Mouse (Mus musculus): ENCODE results near the gene Emilin3. TPM values are rescaled to one million over a fixed set of nuclear protein-coding genes. Genes with fewer than 3 reads are reported as not detected.

Emilin3 gene
- total RNA-seq, 2 experiments from 2014 or later = 15.4 to 17.5 TPM

DNA sequence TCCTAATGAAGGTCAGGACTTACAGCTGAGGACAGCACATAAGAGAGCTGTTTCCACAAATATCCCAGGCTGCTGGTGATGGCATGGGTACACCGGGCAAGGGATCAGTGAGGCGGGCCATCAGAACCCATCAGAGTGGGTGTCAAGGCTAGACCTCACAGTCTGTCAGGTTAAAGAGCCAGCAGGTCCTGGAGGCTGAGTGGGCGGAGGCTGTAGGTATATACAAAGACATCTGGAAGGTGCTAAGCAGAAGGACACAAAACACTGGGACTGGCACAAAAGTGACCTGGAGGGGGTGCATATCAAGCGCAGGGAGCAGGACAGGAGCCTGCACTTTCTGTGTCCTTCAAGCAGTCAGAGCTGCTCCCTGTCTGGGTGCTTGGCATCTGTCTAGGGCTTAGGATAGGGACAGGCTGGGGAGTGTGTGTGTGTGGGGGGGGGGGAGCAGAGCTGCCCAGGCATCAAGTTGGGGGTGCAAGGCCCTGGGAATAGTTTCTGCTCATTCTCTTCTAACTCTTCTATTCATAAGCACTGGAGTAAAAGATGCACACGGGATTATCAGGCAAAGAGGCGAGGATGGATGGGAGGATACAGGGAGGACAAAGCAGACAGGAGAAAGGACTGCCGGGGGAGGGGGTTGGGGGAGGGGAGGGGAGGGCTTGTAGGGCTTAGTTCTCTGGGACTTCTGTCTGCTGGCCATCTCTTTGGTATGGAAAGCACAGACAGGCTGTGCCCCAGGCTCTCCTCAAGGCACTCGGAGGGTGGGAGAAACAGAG is 6.2 kb upstream of the Emilin3 start:
- DNase-seq (ENCODE audit: low spot score in 2 of 2) = no peak

DNA sequence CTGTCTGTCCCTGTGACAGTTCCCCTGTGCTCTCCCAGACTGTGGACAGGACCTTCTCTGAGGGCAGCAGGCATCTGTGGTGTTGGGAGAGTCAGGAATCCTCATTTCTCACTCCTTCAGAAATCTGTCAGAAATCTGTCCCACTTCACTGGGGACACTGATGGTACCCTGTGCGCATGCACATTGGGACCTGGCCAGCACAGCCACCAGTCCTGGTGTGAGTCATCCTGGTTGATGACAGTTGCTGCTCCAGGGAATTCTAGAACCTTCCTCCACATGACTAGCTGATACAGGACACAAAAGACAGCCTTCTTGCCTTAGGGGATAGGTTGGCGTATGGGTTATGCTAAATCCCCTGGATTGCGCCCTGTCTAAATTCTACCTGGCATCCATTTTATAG is 5.2 kb upstream of the Emilin3 start:
- DNase-seq (ENCODE audit: low spot score in 2 of 2) = no peak

DNA sequence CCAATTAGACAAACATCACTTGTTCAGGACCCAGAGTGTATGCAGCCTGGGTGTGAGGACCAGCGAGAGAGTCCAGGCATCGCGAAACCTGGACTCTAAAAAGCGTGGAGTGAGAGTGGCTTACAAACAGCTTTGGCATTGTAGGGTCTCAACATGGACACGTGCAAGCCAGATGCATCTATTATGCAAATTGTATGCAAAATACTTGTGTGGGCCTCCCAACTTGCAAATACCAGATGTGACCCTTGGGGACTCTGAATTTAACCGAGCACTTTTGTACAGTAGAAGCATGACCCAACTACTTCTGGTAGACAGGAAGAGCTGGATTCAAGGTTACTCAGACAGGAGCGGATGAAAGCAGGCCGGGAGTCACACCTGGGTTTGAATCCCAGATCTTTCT is 4.6 kb upstream of the Emilin3 start:
- no peak for DNase-seq (ENCODE audit: low spot score in 2 of 2)

DNA sequence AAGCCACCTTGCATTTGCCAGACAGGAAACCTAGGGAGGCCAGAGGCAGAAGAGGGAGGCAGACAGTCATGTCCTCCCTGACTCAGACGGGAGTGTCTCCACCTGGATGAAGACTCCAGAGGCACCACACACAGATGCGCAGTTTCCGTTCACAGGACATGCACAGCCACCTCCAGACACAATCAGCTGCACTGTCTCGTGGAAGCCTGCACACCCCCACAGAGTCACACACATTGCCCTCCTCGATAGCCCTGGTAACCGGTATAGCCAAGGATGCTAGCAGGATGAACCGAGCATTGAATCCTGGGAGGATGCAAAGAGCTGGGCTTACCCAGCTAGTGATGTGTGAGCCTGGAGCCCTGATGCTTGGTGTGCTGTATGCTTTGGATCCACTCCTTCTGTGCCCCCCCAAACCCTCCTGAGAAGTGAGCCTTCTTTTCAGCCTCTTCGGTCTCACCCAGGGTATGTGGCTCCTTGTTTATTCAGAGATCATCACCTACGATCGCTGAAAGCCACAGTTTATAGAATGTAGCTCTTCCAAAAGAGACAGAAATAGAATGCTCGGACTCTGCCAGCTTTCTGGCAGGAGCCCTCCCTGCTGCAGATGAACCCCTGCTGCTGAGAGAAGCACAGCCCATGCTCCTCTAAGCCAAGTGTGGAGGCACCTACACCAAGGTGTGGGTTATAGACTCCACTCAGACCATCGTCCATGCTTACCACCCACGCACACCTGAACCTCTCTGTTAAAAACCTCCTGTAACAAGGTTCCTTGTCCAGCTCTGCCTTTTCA is 3.9 kb upstream of the Emilin3 start:
- DNase-seq (ENCODE audit: low spot score in 2 of 2) = no peak

DNA sequence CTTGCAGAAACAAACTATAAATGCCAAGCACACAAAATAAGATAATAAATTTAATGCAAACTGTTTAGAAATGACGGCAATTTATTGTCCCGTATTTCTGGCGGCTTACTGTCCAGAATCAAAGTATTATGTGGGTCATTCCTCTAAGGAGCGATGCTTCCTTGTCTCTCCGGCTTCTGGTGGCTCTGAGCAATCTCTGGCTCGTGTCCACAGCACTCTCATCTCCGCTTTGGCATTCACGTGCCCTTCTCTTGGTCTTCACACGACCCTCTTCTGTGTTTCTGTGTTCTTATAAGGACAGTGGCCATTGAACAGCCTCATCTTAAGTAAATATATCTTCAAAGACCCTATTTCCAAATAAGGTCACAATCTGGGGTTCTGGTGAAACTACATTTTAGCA is 2.5 kb upstream of the Emilin3 start:
- no peak for DNase-seq (ENCODE audit: low spot score in 2 of 2)

DNA sequence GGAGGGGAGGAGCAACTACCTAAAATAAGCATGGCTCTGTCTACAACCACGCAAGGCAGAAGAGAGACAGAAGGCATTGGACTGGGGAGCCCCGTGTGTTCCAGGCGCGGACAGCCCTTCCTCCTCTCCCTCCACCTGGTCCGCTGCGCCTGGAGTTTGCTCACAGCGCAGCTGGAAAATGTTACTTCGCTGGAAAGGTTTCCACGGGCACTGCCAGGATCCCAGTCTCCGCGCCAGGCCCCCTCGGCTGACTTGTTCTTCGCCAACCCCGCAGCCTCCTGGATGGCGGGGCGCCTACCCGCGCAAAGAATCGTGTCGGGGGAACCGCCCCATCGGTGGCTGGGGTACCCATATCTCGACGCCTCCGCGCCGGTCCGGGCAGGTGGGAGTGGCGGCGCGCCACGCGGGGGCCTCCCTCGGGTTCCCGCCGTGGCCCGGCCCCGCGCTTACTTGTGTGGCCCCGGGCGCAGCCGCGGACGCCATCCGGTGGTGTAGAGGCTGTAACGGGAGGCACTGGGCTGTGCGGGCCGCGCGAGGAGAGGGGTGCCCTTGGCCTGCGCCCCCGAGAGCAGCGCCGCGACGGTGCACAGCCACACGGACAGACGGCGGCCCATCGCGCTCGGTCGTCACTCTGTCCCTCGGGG is 448 bp downstream of the Emilin3 start:
- peak in 1 of 2 experiments; percentile 46 for DNase-seq (ENCODE audit: low spot score in 2 of 2)

DNA sequence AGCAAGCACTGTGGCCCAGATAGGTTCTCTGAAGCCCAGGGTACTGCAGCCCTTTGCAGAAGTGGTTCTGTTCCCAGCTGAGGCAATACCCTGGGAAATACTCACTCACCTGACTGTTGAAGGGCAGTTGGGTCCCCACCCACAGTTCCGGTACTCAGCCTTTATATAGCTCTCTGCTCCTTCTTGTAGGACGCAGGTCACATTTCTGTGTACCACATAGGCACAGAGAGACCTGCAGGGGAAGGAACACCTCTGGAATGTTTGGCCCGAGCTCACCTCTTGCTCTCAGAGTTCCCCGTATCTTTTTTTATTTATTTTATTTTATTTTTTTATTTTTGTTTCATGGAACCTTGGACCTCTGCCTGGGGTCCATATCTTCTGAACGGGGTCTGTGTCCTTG is 1.5 kb downstream of the Emilin3 start:
- no peak for DNase-seq (ENCODE audit: low spot score in 2 of 2)

DNA sequence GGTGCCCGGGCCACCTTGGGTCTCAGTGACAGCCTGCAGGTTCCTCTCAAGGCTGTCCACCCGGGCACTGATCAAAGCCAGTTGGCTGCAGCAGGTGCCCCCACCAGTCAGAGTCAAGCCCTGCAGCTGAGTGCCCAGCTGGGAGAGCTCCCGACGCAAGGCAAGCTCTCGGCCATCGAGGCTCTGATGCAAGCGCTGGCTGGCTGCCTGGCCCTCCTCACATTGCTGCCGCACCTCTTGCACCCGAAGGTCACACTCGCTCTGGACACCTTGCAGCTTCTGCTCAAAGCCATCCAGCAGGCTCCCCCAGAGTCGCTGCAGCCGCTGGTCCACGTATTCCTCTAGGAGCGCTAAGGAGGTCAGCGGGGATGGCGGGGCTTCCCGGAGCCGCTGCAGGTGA is 3.5 kb downstream of the Emilin3 start:
- DNase-seq (ENCODE audit: low spot score in 2 of 2) = no peak

DNA sequence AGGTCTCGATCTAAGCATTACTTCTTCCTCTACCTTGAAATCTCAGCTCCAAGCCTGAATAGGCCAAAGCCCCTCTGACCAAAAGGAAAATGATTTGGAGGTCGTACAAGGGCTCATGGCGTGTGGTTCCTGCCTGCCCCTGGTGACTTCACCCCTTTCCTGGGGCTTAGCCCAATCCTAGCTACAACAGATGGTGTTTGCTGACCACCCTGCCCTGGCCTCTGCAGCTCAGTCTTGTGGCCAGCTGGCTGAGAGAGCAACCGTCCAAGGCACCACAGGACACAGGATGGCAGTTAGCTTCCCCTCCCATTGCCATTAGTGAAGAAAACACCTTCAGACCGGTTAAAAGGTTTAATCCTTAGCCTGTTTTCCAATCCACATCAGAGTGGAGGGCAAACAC is 6.0 kb downstream of the Emilin3 start:
- no peak for DNase-seq (ENCODE audit: low spot score in 2 of 2)

DNA sequence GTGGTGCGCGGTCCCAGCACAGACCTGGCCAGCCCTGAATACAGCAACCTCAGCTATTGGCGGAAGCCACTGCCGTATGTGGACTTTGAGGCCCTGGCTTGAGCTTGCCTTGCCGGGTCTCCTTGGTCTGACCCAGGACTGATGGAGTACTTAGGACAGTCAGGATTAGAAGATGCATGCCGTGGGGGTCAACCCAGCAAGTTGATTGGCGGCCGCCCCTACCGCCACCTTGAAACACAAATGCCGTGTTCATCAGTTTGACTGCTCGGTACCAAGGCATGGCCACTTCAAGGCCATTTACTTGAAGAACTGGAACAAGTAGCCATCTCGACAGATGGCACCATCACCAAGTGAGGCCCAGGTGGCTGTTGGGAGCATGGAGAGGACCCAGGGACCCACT is 6.8 kb downstream of the Emilin3 start:
- DNase-seq (ENCODE audit: low spot score in 2 of 2) = no peak

DNA sequence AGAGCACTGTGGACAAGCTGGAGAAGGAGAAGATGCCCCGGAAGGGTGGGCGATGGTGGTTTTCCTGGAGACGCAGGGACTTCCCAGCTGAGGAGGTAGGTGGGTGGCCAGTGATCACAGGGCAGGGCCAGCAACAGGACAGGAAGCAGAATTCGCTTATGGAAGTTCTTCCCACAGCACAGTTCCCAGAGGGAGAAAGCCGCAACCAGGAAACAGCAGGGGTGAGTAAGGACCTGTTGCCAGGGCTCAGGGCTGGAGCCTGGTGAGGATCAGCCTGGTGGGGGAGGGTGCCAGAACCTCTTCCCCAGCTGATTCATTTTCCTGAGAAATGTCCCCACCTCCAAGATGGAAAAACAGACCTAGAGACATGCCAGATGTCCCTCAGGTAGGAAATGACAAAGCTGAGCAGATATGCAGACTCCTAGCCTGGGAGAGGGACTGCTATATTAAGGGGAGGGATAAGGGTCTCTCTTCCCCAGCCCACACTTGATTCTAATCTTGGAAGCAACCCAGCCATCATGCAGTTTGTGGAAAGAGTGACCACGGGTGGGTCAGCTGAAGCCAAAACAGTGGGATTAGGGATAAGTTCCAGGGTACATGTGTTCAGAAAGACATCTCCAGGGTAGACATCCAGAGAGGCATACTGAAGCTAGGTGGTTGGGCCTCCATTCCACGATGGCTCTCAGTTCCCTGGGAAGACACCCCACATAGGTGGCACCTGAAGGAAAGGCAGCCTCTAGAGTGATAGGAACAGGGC is 10.3 kb downstream of the Emilin3 start:
- no peak for DNase-seq (ENCODE audit: low spot score in 2 of 2)

DNA sequence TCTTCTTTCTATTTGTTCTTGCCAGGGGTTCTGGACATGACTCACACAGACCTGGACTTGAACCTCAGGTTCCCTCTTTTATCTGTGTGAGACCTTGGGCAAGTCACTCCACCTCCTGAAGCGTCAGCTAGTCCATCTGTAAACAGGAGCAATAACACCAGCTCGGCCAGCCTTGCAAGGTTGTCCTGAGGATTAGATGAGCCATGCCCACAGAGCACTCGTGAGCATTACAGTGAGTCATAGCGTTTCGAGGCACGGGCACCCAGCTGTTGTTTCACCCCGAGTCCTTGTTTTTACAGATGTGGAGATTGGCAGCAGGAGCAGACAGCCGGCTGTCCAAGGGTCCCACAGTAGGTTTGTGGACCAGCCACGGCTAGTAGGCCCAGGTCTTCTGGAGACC is 20.4 kb downstream of the Emilin3 start:
- DNase-seq (ENCODE audit: low spot score in 2 of 2) = no peak

DNA sequence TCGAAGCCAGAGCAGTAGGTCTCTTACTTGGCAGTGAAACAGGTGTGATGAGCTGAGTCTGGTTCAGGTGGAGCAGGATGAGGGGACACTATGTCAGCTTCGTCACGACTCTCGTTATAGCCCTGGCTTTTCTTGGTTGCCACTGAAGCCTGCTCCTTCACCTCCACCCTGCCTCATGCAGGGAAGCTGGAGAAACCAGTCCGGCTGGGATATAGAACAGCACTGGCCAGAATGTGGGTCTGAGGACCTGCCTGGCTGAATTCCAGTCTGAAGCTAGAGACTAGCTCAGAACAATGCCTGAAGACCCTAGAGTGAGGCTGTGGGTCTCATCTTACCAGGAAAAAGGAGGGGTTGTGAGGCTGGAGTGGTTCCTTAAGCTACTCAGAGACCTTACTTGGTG is 21.1 kb downstream of the Emilin3 start:
- no peak for DNase-seq (ENCODE audit: low spot score in 2 of 2)

DNA sequence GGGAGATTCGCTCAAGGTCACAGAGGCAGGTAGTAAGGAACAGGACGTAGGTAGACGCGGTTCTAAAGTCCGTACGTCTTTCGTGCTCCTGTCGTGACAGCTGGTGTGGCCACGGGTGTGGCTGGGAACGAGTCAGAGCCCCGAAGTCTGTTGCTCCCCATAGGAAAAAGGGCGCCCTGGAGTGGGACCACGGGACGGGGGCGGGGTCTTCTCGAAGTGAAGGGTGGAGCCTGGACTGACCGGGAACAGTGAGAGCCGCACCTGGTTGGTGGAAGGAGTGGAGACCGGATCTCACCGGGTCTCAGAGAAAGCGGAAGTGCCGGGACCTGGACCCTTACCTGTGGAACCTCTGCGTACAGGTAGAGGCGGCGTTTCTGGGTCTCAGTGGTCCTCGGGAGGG is 24.3 kb downstream of the Emilin3 start:
- no peak for DNase-seq (ENCODE audit: low spot score in 2 of 2)

DNA sequence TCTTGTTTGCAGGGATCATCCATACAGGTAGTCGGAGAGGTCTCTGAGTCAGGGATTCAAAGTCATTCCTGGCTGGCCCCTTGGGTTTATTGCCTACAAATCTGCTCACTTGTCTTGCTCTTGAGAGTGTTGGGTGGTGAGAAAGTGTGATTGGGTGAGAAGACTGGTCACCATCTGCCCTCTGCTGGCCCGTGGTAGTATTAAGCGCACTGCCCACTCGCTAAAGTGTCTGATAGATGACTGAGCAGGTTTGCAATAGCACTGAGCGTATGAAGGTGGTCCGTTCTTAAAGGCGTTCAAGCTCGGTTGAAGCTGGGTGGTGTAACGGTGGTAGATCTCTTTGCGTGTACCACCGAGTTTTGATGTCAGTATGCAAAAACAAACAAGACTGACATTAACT is 24.8 kb downstream of the Emilin3 start:
- peak; percentile 46 to 80 for DNase-seq (ENCODE audit: low spot score in 2 of 2)

DNA sequence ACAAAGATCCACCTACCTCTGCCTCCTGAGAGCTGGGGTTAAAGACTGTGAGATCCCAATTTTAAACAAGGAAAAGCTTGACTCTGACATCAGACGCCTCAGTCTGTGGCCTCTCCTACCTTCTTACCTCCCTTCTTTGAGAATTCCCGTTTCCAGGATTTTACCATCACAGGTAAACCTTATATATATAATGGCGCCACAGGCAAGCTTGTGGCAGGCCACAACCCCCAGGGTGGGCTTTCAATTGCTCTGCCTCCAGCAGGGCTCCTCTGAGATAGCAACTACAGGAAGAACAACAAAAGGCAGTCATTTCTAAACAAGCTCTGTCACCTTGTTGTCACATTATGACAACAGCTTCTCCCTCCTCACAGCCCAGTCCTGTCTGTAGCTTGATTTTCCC is 25.9 kb downstream of the Emilin3 start:
- no peak for DNase-seq (ENCODE audit: low spot score in 2 of 2)

DNA sequence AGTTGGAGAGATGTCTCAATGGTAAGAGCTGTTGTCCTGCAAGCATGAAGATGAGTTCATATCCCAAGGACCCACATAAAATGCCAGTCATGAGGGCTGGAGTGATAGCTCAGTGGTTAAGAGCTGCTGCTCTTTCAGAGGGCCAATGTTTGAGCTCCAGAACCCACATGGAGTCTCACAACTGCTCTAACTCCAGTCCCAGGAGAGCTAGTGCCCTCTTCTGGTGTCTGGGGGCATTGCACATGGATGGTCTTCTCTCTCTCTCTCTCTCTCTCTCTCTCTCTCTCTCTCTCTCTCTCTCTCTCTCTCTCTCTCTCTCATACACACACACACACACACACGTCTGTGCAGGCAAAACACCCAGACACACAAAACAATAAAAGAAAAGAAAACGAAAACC is 27.3 kb downstream of the Emilin3 start:
- no peak for DNase-seq (ENCODE audit: low spot score in 2 of 2)

DNA sequence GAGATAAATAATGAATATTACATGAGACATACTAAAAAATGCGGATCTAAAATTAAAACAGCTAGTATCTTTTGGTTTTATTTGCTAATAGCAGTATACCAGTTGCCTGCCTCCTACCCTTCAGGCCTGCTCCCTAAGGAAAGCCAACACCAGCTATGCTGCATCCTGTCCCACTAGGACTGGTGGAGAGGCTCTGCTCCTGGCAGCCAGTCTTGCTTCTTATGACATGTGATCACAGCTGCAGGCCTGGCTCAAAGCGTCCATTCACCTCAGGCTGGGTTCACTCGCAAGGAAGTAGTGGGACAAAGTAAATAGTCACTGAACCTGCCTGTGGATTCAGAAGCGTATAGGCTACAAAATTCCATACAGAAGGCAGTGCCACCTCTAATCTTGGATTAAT is 28.2 kb downstream of the Emilin3 start:
- DNase-seq (ENCODE audit: low spot score in 2 of 2) = peak in 1 of 2 experiments; percentile 66

DNA sequence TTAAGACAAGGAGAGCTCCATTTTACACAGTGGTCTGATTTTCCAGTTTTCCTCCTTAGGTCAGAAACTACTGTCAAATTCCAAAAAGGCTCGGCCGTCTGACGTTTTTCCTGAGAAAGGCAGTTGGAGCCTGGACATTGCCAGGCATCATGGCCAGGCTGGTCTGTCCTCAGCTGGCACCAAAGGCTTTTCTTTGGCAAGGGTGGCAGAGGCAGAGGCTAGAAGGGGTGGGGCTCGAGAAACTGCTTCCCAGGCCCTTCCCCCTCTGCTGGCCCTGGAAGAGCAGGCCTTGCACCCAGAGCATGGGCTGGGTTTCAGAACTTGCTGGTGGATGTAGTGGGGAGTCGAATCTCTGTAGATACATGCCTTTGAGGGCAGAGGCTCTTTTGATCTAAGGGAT is 29.7 kb downstream of the Emilin3 start:
- DNase-seq (ENCODE audit: low spot score in 2 of 2) = no peak

DNA sequence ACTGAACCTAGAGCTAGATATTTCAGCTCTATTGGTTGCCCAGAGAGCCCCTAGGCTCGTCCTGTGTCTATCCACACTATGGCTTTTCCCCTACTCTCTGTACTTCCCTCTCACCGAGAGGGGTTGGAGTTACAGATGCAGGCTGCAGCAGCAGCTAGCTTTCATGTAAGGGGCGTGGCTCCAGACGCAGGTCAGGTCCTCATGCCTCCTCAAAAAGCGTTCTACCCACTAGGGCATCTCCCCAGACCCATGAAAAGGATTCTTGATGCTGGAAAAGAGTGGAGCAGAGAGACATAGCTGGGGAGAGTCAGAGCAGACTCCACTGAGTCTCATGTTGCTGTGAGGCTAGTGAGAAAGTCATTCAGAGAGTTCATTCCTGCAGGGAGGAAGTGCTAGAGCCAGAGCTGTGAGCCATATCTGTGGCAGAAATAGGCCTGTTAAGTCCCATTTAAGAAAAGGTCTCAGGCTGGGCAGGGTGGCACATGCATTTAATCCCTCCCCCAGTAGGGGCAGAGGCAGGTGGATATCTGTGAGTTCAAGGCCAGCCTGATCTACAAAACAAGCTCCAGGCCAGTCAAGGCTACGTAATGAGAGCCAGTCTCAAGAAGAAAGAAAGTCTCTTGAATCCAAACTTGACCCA is 30.5 kb downstream of the Emilin3 start:
- no peak for DNase-seq (ENCODE audit: low spot score in 2 of 2)
